Mouse (Mus musculus): ENCODE measurements around the gene Fgf9. TPM values are rescaled to one million over a fixed set of nuclear protein-coding genes. Genes with fewer than 3 reads are reported as not detected.

The Fgf9 gene
- total and polyA plus RNA-seq, 2 experiments, result 0.07 to 0.09 TPM

- WGBS, result 68% methylated on average over 3 of the region's 3 CpGs
- TF ChIP-seq CTCF (IDR thresholded peaks at IDR 0.05; ENCODE audit: low read depth, low read length) (no peak), POLR2A (IDR thresholded peaks at IDR 0.05; ENCODE audit: extremely low read depth, insufficient read depth, low read length) (no peak)
- H3K4me1 ChIP-seq (ENCODE audit: control insufficient read depth, insufficient read depth, low read length), result no peaks in the 10 kb centered on the region
- H3K79me2 ChIP-seq (ENCODE audit: control insufficient read depth, insufficient read depth, low read length), result no peaks in the 10 kb centered on the region
- no peaks in the 10 kb centered on the region for H3K36me3 ChIP-seq (ENCODE audit: control insufficient read depth, insufficient read depth, low read length)
- no peak overlapping the region for H3K9ac ChIP-seq (ENCODE audit: low read depth, low read length)
- no peak for DNase-seq (ENCODE audit: extremely low read depth, low read depth, low spot score)
- no peaks in the 10 kb centered on the region for H3K27me3 ChIP-seq (ENCODE audit: control insufficient read depth, insufficient read depth, low read length)
- H3K4me3 ChIP-seq (ENCODE audit: insufficient read depth, low read depth, low read length), result no peak overlapping the region
- H3K27ac ChIP-seq (replicated peaks; ENCODE audit: insufficient read depth, low read depth, low read length), result no peak overlapping the region
Measured at GRCm38 (mm10) chr14:58112341-58112740, 42.0 kb downstream of the Fgf9 start.

- TF ChIP-seq CTCF (IDR thresholded peaks at IDR 0.05; ENCODE audit: low read depth, low read length) (no peak), POLR2A (IDR thresholded peaks at IDR 0.05; ENCODE audit: extremely low read depth, insufficient read depth, low read length) (no peak)
- 27% methylated on average over 6 of the region's 6 CpGs for WGBS
Measured at GRCm38 (mm10) chr14:58113180-58113579, 42.8 kb downstream of the Fgf9 start.

GRCm38 (mm10) chr14:58114146-58114545, 43.8 kb downstream of the Fgf9 start:
- no peak overlapping the region for H3K4me3 ChIP-seq (ENCODE audit: insufficient read depth, low read depth, low read length)
- H3K9ac ChIP-seq (ENCODE audit: low read depth, low read length), result no peak overlapping the region
- H3K79me2 ChIP-seq (ENCODE audit: control insufficient read depth, insufficient read depth, low read length), result no peaks in the 10 kb centered on the region
- no peak for DNase-seq (ENCODE audit: extremely low read depth, low read depth, low spot score)
- H3K4me1 ChIP-seq (ENCODE audit: control insufficient read depth, insufficient read depth, low read length), result no peaks in the 10 kb centered on the region
- H3K27me3 ChIP-seq (ENCODE audit: control insufficient read depth, insufficient read depth, low read length), result no peaks in the 10 kb centered on the region
- no peaks in the 10 kb centered on the region for H3K36me3 ChIP-seq (ENCODE audit: control insufficient read depth, insufficient read depth, low read length)
- TF ChIP-seq CTCF (IDR thresholded peaks at IDR 0.05; ENCODE audit: low read depth, low read length) (no peak), POLR2A (IDR thresholded peaks at IDR 0.05; ENCODE audit: extremely low read depth, insufficient read depth, low read length) (no peak)
- no peak overlapping the region for H3K27ac ChIP-seq (replicated peaks; ENCODE audit: insufficient read depth, low read depth, low read length)
- WGBS, result 89% methylated on average over 2 of the region's 2 CpGs

More at GRCm38 (mm10) chr14:58113180-58113579, 42.8 kb downstream of the Fgf9 start:
- no peak overlapping the region for H3K9ac ChIP-seq (ENCODE audit: low read depth, low read length)
- H3K27ac ChIP-seq (replicated peaks; ENCODE audit: insufficient read depth, low read depth, low read length), result no peak overlapping the region
- H3K36me3 ChIP-seq (ENCODE audit: control insufficient read depth, insufficient read depth, low read length), result no peaks in the 10 kb centered on the region
- no peaks in the 10 kb centered on the region for H3K4me1 ChIP-seq (ENCODE audit: control insufficient read depth, insufficient read depth, low read length)
- no peaks in the 10 kb centered on the region for H3K79me2 ChIP-seq (ENCODE audit: control insufficient read depth, insufficient read depth, low read length)
- no peak for DNase-seq (ENCODE audit: extremely low read depth, low read depth, low spot score)
- no peaks in the 10 kb centered on the region for H3K27me3 ChIP-seq (ENCODE audit: control insufficient read depth, insufficient read depth, low read length)
- no peak overlapping the region for H3K4me3 ChIP-seq (ENCODE audit: insufficient read depth, low read depth, low read length)

GRCm38 (mm10) chr14:58124625-58125024, 54.3 kb downstream of the Fgf9 start:
- no peak for TF ChIP-seq CTCF (IDR thresholded peaks at IDR 0.05; ENCODE audit: low read depth, low read length)
- no peak for TF ChIP-seq POLR2A (IDR thresholded peaks at IDR 0.05; ENCODE audit: extremely low read depth, insufficient read depth, low read length)
- H3K27ac ChIP-seq (replicated peaks; ENCODE audit: insufficient read depth, low read depth, low read length), result no peak overlapping the region
- no peaks in the 10 kb centered on the region; the same call in 1 of the 2 replicates for H3K27me3 ChIP-seq (ENCODE audit: control insufficient read depth, insufficient read depth, low read length)
- H3K4me3 ChIP-seq (ENCODE audit: insufficient read depth, low read depth, low read length), result no peak overlapping the region
- H3K4me1 ChIP-seq (ENCODE audit: control insufficient read depth, insufficient read depth, low read length), result no peaks in the 10 kb centered on the region
- H3K79me2 ChIP-seq (ENCODE audit: control insufficient read depth, insufficient read depth, low read length), result no peaks in the 10 kb centered on the region
- no peaks in the 10 kb centered on the region for H3K36me3 ChIP-seq (ENCODE audit: control insufficient read depth, insufficient read depth, low read length)
- no peak overlapping the region for H3K9ac ChIP-seq (ENCODE audit: low read depth, low read length)
- DNase-seq (ENCODE audit: extremely low read depth, low read depth, low spot score), result no peak

- no peak for TF ChIP-seq CTCF (IDR thresholded peaks at IDR 0.05; ENCODE audit: low read depth, low read length)
- TF ChIP-seq POLR2A (IDR thresholded peaks at IDR 0.05; ENCODE audit: extremely low read depth, insufficient read depth, low read length), result no peak
- Histone ChIP-seq H3K9ac (ENCODE audit: low read depth, low read length) (no peak overlapping the region), H3K27me3 (ENCODE audit: control insufficient read depth, insufficient read depth, low read length) (no peaks in the 10 kb centered on the region; the same call in 1 of the 2 replicates), H3K27ac (replicated peaks; ENCODE audit: insufficient read depth, low read depth, low read length) (no peak overlapping the region), H3K4me1 (ENCODE audit: control insufficient read depth, insufficient read depth, low read length) (no peaks in the 10 kb centered on the region), H3K4me3 (ENCODE audit: insufficient read depth, low read depth, low read length) (no peak overlapping the region), H3K36me3 (ENCODE audit: control insufficient read depth, insufficient read depth, low read length) (no peaks in the 10 kb centered on the region), H3K79me2 (ENCODE audit: control insufficient read depth, insufficient read depth, low read length) (no peaks in the 10 kb centered on the region)
- DNase-seq (ENCODE audit: extremely low read depth, low read depth, low spot score), result no peak
- 85% methylated on average over 10 of the region's 10 CpGs for WGBS
Measured at GRCm38 (mm10) chr14:58126508-58126907, 56.2 kb downstream of the Fgf9 start.

- no peaks in the 10 kb centered on the region for H3K79me2 ChIP-seq (ENCODE audit: control insufficient read depth, insufficient read depth, low read length)
- H3K27ac ChIP-seq (replicated peaks; ENCODE audit: insufficient read depth, low read depth, low read length), result no peak overlapping the region
- H3K4me1 ChIP-seq (ENCODE audit: control insufficient read depth, insufficient read depth, low read length), result no peaks in the 10 kb centered on the region
- no peak overlapping the region for H3K9ac ChIP-seq (ENCODE audit: low read depth, low read length)
- no peak overlapping the region for H3K4me3 ChIP-seq (ENCODE audit: insufficient read depth, low read depth, low read length)
- H3K27me3 ChIP-seq (ENCODE audit: control insufficient read depth, insufficient read depth, low read length), result no peaks in the 10 kb centered on the region; the same call in 1 of the 2 replicates
- no peak for DNase-seq (ENCODE audit: extremely low read depth, low read depth, low spot score)
- H3K36me3 ChIP-seq (ENCODE audit: control insufficient read depth, insufficient read depth, low read length), result no peaks in the 10 kb centered on the region
- 81% methylated on average over 1 of the region's 1 CpGs for WGBS
- no peak for TF ChIP-seq CTCF (IDR thresholded peaks at IDR 0.05; ENCODE audit: low read depth, low read length)
- TF ChIP-seq POLR2A (IDR thresholded peaks at IDR 0.05; ENCODE audit: extremely low read depth, insufficient read depth, low read length), result no peak
Measured at GRCm38 (mm10) chr14:58139506-58140055, 69.2 kb downstream of the Fgf9 start.

All from liver, adult 2 months (tissue).